Mouse (Mus musculus): ENCODE data around the gene Sp7.

DNA sequence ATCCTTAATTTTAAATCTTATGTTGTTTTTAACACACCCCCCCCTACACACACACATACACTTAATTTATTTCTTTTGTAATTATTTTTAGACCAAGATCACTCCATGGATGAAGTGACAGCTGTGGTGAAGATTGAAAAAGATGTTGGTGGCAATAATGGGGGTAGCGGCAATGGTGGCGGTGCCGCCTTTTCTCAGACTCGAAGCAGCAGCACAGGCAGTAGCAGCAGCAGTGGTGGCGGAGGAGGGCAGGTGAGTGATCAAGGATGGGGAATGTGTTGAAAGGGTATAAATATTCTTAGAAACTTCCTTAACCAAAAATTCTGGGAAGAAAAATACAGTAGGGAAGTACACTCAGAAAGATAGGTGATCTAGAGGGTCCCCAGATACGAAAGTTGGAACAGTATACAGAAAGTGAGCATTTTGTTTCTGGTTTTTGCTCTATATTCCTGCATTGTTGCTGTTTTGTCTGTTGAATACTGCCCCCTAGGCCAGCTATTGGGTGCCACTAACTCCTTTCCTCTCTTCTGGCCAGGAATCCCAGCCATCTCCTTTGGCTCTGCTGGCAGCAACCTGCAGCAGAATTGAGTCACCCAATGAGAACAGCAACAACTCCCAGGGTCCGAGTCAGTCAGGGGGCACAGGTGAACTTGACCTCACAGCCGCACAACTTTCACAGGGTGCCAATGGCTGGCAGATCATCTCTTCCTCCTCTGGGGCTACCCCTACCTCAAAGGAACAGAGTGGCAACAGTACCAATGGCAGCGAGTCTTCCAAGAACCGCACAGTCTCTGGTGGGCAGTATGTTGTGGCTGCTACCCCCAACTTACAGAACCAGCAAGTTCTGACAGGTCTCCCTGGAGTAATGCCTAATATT lies 40.9 kb upstream of the Sp7 start:
- TF ChIP-seq CTCF (IDR thresholded peaks at IDR 0.05; ENCODE audit: low read depth) = 0 out of 2 replicates have a peak, but pooled peaks have one; percentile 23
- no peak for TF ChIP-seq EP300 (IDR thresholded peaks at IDR 0.05; ENCODE audit: low read depth)
